Mouse (Mus musculus) frontal cortex, adult (tissue): ENCODE results near the gene Alyref.

Source experiments
- ATAC-seq: cut with Nextera tagmentation; 2 replicates; pipeline ENCODE4 v1.9.2; 2017; ENCODE audit warnings: mild to moderate bottlenecking, moderate library complexity, mixed read lengths; ENCODE audit not compliant: low TSS enrichment

Alyref gene

DNA sequence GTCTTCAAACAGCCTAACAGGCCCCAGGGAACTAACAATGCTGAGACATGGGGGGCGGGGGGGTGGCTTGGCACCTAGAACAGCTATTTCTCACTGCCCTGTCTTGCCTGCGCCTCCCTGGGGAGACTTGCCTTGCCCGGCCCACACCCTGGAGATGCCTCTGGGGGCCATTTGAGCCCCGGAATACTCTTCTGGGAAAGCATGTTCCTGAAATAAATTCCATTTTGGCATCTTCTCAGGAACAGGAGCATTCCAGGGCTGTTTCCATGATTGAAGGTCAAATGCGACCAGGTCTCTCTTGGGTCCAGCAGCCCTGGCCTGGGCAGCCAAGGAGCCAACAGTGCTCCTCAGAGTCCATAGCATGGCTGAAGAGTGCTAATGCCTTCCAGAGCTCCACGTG, 55.8 kb downstream of the Alyref start:
- no peak for ATAC-seq
